In the genomic region with DNA sequence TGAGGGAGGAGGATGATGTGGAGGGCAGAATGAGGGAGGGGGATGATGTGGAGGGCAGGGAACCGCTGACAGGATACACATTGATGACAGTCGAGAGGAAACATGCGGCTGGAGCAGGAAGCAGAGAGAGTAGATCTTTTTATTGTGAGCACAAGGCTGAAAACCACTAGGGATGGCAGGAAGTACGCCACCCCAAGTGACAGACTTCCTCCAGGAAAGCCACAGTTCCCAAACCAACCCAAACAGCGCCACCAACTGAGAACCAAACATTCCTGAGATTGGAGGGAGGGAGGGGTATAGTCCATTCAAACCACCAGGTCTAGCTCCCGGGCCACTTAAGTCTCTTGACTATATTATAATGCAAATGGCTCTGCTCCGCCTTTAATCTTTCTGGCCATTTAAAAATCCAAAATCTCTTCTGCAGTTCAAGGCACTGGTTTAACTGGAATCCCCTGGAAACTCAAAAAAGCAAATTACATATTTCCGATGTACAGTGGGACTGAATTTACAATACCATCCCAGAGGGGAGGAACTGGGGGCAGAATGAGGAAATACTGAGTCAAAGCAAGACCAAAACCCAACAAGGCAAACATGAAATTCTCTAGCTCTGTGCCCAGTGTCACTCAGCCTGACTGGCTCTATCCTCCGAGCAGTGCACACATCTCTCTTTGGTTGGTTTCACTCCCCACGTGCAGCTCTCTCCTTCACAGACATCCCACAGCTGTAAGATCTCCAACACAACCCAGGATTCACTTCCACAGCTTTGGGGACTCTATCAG, we compare ENCODE assay signal across 13 mouse cellular contexts. TPM values are rescaled to one million over a fixed set of nuclear protein-coding genes. Genes with fewer than 3 reads are reported as not detected.
A peak's percentile ranks its signal among the peaks of the same experiment; 100 is the strongest.
DNase-seq lines count a peak whose midpoint lies in the region; ATAC-seq and TF ChIP-seq lines count a peak whose summit lies in the region.
"Had no signal": no experiment of that assay in that cellular context is flagged by ENCODE, and none has a peak within 500 bp of the region (broad histone marks: within the 10 kb centered on the region; RNA-seq: fewer than 3 reads in every experiment).

No protein-coding gene starts in this region.

- H3K9ac ChIP-seq in forebrain, embryonic 13.5 days: no peak overlapping the region
- H3K9ac ChIP-seq in forebrain, embryonic 15.5 days (replicated peaks): no peak overlapping the region
- H3K9ac ChIP-seq in ES-Bruce4 (ENCODE audit: low read depth, poor library complexity, severe bottlenecking): no peak overlapping the region
- H3K9ac ChIP-seq: embryonic facial prominence, embryonic 15.5 days; midbrain, embryonic 15.5 days had no signal

- H3K27ac ChIP-seq in forebrain, embryonic 13.5 days: 0 out of 2 replicates have a peak overlapping the region, but pooled peaks have one; percentile 1
- no peak overlapping the region for H3K27ac ChIP-seq in forebrain, embryonic 15.5 days (replicated peaks)
- H3K27ac ChIP-seq in ES-Bruce4 (ENCODE audit: insufficient read depth, low read length): peak overlapping the region; percentile 70; the same call in 1 of the 2 replicates
- H3K27ac ChIP-seq: embryonic facial prominence, embryonic 15.5 days; midbrain, embryonic 15.5 days had no signal

- no peaks in the 10 kb centered on the region for H3K9me3 ChIP-seq in forebrain, embryonic 13.5 days (replicated peaks)
- H3K9me3 ChIP-seq in forebrain, embryonic 15.5 days: no peaks in the 10 kb centered on the region
- H3K9me3 ChIP-seq in ES-Bruce4 (replicated peaks; ENCODE audit: control insufficient read depth, insufficient read depth, low read length, poor library complexity, severe bottlenecking): no peaks in the 10 kb centered on the region
- H3K9me3 ChIP-seq: embryonic facial prominence, embryonic 15.5 days; midbrain, embryonic 15.5 days had no signal

- H3K4me1 ChIP-seq in forebrain, embryonic 13.5 days: peaks cover 48% of the 10 kb centered on the region
- H3K4me1 ChIP-seq in forebrain, embryonic 15.5 days: peaks cover 30% of the 10 kb centered on the region
- H3K4me1 ChIP-seq in ES-Bruce4 (ENCODE audit: control insufficient read depth, insufficient read depth, low read length): peaks cover 20% of the 10 kb centered on the region

- TF ChIP-seq POLR2A in ES-Bruce4 (IDR thresholded peaks at IDR 0.05; ENCODE audit: insufficient read depth, low read length): no peak

- H3K4me2 ChIP-seq in forebrain, embryonic 13.5 days: no peak overlapping the region
- no peak overlapping the region for H3K4me2 ChIP-seq in forebrain, embryonic 15.5 days (replicated peaks)
- H3K4me2 ChIP-seq: embryonic facial prominence, embryonic 15.5 days; liver, embryonic 11.5 days; midbrain, embryonic 15.5 days had no signal

- no peak for ATAC-seq in forebrain, embryonic 13.5 days
- ATAC-seq in forebrain, embryonic 15.5 days (replicated peaks): no peak
- peak; percentile 88 to 90 for ATAC-seq in hematopoietic stem cell, adult 5-6 weeks (replicated peaks in 1 of 2; ENCODE audit: insufficient read depth in 1 of 2, low FRiP score in 2 of 2, low TSS enrichment in 1 of 2, low read depth in 1 of 2, poor library complexity in 2 of 2, severe bottlenecking in 2 of 2)
- ATAC-seq: CD4-positive, CD25-positive, alpha-beta regulatory T cell, adult 4 months; midbrain, embryonic 15.5 days had no signal

- TF ChIP-seq CTCF in ES-Bruce4 (IDR thresholded peaks at IDR 0.05; ENCODE audit: low read depth, low read length): peak; percentile 16

- peak; percentile 51 for DNase-seq in kidney, postnatal 14 days
- no peak for DNase-seq in kidney, postnatal 4 days
- DNase-seq in gastrocnemius, postnatal 10 days: no peak
- DNase-seq: lung, postnatal 14 days; right cerebral cortex, postnatal 25 days had no signal

- H3K36me3 ChIP-seq in forebrain, embryonic 13.5 days (ENCODE audit: poor library complexity, severe bottlenecking): no peaks in the 10 kb centered on the region
- H3K36me3 ChIP-seq in forebrain, embryonic 15.5 days: no peaks in the 10 kb centered on the region
- H3K36me3 ChIP-seq in ES-Bruce4 (ENCODE audit: control insufficient read depth, insufficient read depth, low read length, poor library complexity, severe bottlenecking): no peaks in the 10 kb centered on the region
- H3K36me3 ChIP-seq: embryonic facial prominence, embryonic 15.5 days; midbrain, embryonic 15.5 days had no signal

- no peak overlapping the region for H3K4me3 ChIP-seq in forebrain, embryonic 13.5 days
- H3K4me3 ChIP-seq in forebrain, embryonic 15.5 days: no peak overlapping the region
- no peak overlapping the region for H3K4me3 ChIP-seq in ES-Bruce4 (ENCODE audit: low read depth, low read length)
- H3K4me3 ChIP-seq: embryonic facial prominence, embryonic 15.5 days; midbrain, embryonic 15.5 days had no signal

- no peak for TF ChIP-seq EP300 in ES-Bruce4 (IDR thresholded peaks at IDR 0.05; ENCODE audit: insufficient read depth, low read depth, low read length)

- 41% methylated on average over 10 of the region's 10 CpGs for WGBS in forebrain, embryonic 13.5 days
- WGBS in forebrain, embryonic 15.5 days: 35% methylated on average over 10 of the region's 10 CpGs

- no peaks in the 10 kb centered on the region for H3K27me3 ChIP-seq in forebrain, embryonic 13.5 days
- H3K27me3 ChIP-seq in forebrain, embryonic 15.5 days: no peaks in the 10 kb centered on the region
- H3K27me3 ChIP-seq in ES-Bruce4 (ENCODE audit: control insufficient read depth, insufficient read depth, low read length, poor library complexity, severe bottlenecking): no peaks in the 10 kb centered on the region
- H3K27me3 ChIP-seq: embryonic facial prominence, embryonic 15.5 days; midbrain, embryonic 15.5 days had no signal

RNA-seq across cellular contexts. Expression of a gene that starts 30.6 kb away (rescaled TPM):
- 13.5 and 13.8 TPM in 2 replicates for polyA plus RNA-seq in forebrain, embryonic 13.5 days (2015; fragmentation: Nextera tagmentation; extraction: Ambion mirVana)
- 6.2 and 6.9 TPM in 2 replicates for polyA plus RNA-seq in forebrain, embryonic 15.5 days (2015; fragmentation: Nextera tagmentation; extraction: Ambion mirVana)
- polyA plus RNA-seq in ES-Bruce4 (2011; ENCODE audit: insufficient read depth, insufficient read length, low read depth, missing spikeins): 84.8 and 93.4 TPM in 2 replicates
- 0.25 and 0.50 TPM in 2 replicates for total RNA-seq in hematopoietic stem cell, adult 5-6 weeks (2017)
- total RNA-seq in gastrocnemius, postnatal 10 days (2021): 10 to 100 TPM; 13.7 to 16.4 TPM

Comparison
In these comparisons a context has a peak if more than half of its experiments do, and no peak if none do; other contexts are left out.
1. ATAC-seq: peak in hematopoietic stem cell, adult 5-6 weeks (2 of 2); none in forebrain, embryonic 13.5 days (single experiment) and forebrain, embryonic 15.5 days (single experiment).